Mouse (Mus musculus) liver, adult 2 months (tissue): Measurements from ENCODE around the gene Nostrin.

Source experiments
- CTCF ChIP-seq: fragments of 200-500 bp; IDR thresholded peaks from 2 replicates; pipeline ENCODE4 v1.5.1; 2011; ENCODE audit warnings: low read depth, low read length, control low read depth
- POLR2A ChIP-seq: fragments of 200-500 bp; IDR thresholded peaks from 2 replicates; pipeline ENCODE4 v1.6.1; 2011; ENCODE audit warnings: low read length, control low read depth; ENCODE audit not compliant: insufficient read depth; ENCODE audit errors: extremely low read depth

DNA sequence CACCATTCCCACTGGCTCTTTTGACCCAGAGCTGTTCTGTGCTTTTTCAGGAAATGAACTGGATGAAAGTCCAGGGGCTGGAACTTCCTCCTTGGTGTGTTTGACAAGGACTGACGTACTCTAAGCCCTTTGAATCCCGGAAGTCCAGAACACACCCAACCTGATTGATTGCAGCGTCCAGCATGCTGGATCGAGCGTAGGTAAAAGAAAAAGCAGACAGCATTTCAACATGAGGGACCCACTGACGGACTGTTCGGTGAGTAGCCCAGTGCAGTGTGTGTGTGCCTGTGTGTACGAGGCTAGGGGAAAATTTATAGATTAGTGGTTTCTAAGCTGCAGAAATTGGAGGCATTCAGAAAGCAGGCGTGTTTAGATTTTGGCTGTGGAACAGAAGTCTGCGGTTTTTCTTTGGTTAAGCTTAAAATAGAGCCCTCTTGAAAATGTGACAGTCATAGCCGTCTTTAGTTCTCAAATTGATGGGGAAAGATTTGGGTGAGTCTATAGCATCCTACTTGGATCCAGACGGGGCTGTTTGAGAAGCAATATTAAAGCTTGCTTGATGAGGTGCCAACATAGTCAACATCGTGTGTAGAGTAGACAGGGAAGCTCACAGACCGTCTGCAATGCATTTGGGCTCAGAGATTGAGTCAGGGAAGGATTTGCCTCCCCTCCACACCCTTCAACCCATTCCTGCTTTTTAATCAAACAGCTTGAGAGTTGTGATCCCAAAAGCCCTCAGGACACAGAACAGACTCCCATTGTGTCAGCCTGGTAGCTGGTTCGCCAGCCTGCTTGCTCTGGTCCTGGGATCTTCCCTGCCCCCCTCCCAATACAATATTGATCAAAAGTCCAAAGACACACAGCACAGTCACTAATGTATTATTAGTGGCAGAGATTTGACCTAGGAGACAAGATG, at the start of gene Nostrin:
- TF ChIP-seq POLR2A: no peak
- TF ChIP-seq CTCF: no peak
